Mouse (Mus musculus): ENCODE results near the gene Tirap.
A peak's percentile ranks its signal among the peaks of the same experiment; 100 is the strongest.

The Tirap gene

GRCm38 (mm10) chr9:35145118-35145517 is 55.0 kb downstream of the Tirap start:
- DNase-seq, result no peak

- DNase-seq, result no peak
These were observed 57.9 kb downstream of the Tirap start for GRCm38 (mm10) chr9:35142221-35142620.

DNA sequence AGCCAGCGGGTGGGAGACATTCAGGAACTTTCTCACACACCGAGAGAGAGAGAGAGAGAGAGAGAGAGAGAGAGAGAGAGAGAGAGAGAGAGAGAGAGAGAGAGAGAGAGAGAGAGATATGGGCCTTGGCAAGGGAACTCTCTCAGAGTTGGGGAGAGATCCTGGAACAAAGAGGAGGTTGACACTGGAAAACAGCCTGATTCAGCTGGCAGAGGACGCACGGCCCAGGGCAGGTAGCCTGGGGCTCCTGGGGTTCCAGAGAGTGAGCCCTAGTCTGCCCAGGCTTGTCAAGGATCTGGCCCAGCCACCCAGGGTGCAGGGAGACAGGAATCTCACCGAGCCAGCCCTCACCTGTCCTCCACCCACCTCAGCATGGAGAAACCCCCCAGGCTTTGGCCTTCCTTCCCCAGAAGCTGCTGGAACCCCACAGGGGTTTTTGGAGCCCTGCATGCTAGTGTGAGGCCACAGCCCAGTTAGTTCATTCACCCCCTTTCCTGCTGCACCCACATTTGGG is 60.8 kb downstream of the Tirap start:
- no peak for DNase-seq

- DNase-seq, result no peak
These were observed 62.1 kb downstream of the Tirap start for GRCm38 (mm10) chr9:35138029-35138428.

DNA sequence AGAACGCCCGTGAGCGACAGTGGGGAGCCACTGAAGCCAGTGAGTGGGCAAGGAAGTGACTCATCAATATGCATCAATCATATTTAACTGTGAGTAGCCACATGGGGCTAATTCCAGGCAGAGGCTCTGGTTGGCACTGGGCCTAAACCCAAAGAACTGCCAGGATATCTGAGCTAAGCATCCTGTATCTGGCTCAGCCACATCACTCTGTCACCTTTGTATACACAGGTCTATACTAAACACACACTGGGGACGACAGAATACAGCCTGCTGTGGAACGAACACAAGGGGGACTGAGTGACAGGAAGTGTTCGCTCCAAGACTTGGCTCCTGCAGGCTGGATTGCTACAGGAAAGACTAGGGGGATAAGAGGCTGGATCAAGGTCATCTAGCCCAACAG is 64.5 kb downstream of the Tirap start:
- DNase-seq, result peak; percentile 36 to 65

Data from cerebellum, postnatal 25 days (tissue).